Mouse (Mus musculus): ENCODE results near the gene Lrp8. TPM values are rescaled to one million over a fixed set of nuclear protein-coding genes. Genes with fewer than 3 reads are reported as not detected.

The Lrp8 gene
- polyA plus RNA-seq, 1 experiment, result 2.8 TPM

DNA sequence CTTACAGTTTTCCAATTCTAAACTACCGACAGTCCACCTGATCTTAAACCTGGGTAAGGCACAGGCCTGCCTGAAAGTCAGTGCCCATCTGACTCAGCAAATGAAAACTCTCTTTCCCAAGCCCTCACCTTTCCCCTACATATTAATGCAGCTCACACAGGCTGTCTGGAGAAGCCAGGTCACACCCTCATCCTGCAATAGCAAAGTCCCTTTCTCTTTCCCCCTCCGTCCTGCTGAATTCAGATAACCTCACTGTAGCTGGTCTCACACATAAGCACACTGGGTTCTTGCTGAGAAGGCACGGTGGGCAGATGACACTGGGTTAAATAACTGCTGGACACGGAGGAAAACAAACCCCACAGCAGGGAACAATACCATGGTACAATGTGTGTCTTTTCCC, 119.9 kb downstream of the Lrp8 start:
- 30% methylated on average over 4 of the region's 4 CpGs for WGBS
- TF ChIP-seq CTCF (IDR thresholded peaks at IDR 0.05; ENCODE audit: insufficient read depth, low read length) (no peak), POLR2A (IDR thresholded peaks at IDR 0.05; ENCODE audit: borderline replicate concordance, extremely low read depth, low read depth, low read length) (no peak)
- Histone ChIP-seq H3K4me3 (replicated peaks; ENCODE audit: extremely low read depth, low read depth, low read length) (peak overlapping the region; percentile 41), H3K4me1 (ENCODE audit: control insufficient read depth, insufficient read depth, low read length) (peaks cover 11% of the 10 kb centered on the region)
- peak; percentile 10 for DNase-seq

DNA sequence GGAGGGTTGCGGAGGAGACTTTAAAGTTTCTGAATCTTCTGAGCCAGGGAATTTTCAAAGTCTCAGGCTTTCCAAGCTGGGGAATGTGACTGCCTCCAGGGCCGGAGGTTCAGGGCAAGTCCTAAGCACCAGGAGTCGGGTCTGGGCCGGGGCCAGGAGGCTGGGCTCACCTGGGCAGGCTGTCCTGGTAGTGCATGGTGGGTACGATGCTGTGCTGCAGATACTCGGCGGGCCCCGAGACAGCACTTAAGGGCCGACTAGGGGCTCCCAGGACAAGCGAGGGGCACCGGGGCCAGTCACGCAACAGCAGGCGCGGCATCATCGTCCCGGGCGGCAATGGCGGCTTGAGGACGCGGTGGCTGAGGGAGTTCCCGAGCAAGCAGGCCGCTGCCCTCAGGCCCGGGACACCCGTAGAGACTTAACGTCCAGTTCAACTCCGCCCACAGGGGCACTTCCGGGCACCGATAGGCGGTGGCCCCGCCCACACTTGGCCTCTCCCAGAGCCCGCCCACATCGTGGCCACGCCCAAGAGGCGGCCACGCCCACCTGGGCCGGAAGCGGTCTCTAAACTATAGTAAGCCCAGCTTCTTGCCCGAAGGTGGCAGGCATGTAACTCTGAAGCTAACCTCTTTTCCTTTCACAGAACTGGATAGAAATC, 121.2 kb downstream of the Lrp8 start, which contains the start of gene Cpt2:
Gene Cpt2 (minus strand): TSS at position 466 of the 658 bp plus-strand sequence.
- H3K4me1 ChIP-seq (ENCODE audit: control insufficient read depth, insufficient read depth, low read length), result peaks cover 11% of the 10 kb centered on the region
- TF ChIP-seq CTCF (IDR thresholded peaks at IDR 0.05; ENCODE audit: insufficient read depth, low read length) (no peak), POLR2A (IDR thresholded peaks at IDR 0.05; ENCODE audit: borderline replicate concordance, extremely low read depth, low read depth, low read length) (peak; percentile 96)
- peak within 1 kb of the TSS; percentile 98 for H3K4me3 ChIP-seq (replicated peaks; ENCODE audit: extremely low read depth, low read depth, low read length)
- 1% methylated on average over 38 of the region's 38 CpGs for WGBS
- DNase-seq, result peak; percentile 95

DNA sequence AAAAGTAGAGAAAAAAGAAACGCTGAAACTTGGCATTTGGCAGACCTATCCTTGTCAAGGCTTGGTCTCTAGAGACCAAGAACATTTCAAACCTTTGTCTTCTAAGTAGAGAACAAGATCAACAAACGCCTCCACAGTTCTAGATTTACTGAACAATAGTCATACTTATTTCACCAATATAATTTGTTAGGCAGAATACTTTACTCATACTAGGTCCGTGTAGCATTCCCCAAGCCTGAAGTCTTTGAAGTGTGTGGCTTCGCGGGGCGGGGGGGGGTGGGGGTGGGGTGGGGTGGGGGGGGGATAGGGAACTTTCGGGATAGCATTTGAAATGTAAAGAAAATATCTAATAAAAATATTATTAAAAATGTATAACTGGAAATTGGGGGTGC, 121.7 kb downstream of the Lrp8 start:
- Histone ChIP-seq H3K4me3 (replicated peaks; ENCODE audit: extremely low read depth, low read depth, low read length) (peak overlapping the region; percentile 6), H3K4me1 (ENCODE audit: control insufficient read depth, insufficient read depth, low read length) (peaks cover 11% of the 10 kb centered on the region)
- WGBS, result 35% methylated on average over 7 of the region's 7 CpGs
- TF ChIP-seq CTCF (IDR thresholded peaks at IDR 0.05; ENCODE audit: insufficient read depth, low read length) (no peak), POLR2A (IDR thresholded peaks at IDR 0.05; ENCODE audit: borderline replicate concordance, extremely low read depth, low read depth, low read length) (no peak)
- no peak for DNase-seq

Other genes with a start within 250 kb of the Lrp8 start
- 0.12 TPM in 1 of 2 replicates, not detected in the other for gene Dmrtb1, start 118.0 kb upstream of the Lrp8 start, polyA plus RNA-seq (2012; rRNA removed)
- gene Magoh, start 77.5 kb downstream of the Lrp8 start, polyA plus RNA-seq (2012; rRNA removed), result 22.3 and 39.3 TPM in 2 replicates
- 31.5 and 40.9 TPM in 2 replicates for gene 0610037L13Rik, start 87.6 kb downstream of the Lrp8 start, polyA plus RNA-seq (2012; rRNA removed)
- 65.3 and 68.3 TPM in 2 replicates for gene Cpt2, start 121.3 kb downstream of the Lrp8 start, polyA plus RNA-seq (2012; rRNA removed)
- gene Slc1a7, start 166.1 kb downstream of the Lrp8 start, polyA plus RNA-seq (2012; rRNA removed), result 0.39 and 0.48 TPM in 2 replicates